Mouse (Mus musculus) heart, postnatal 36 days (tissue): ENCODE results near the gene Clcn6. TPM values are rescaled to one million over a fixed set of nuclear protein-coding genes. Genes with fewer than 3 reads are reported as not detected.

ENCODE experiments used
- total RNA-seq, 2 experiments: library from RNA; stranded (reverse); gene quantifications; 2 replicates each; pipeline ENCODE4 v1.2.3; 2021

The Clcn6 gene
- total RNA-seq, 2 experiments from 2014 or later = 8.0 to 9.3 TPM

Other genes starting within 250 kb of the Clcn6 start
- gene Zfp984, start 229.0 kb downstream of the Clcn6 start, total RNA-seq = 1 to 10 TPM; 2.4 to 2.7 TPM
- gene Zfp933, start 190.5 kb downstream of the Clcn6 start, total RNA-seq = 10 to 100 TPM; 10.5 to 13.3 TPM
- gene Miip, start 170.0 kb downstream of the Clcn6 start, total RNA-seq = 1 to 10 TPM; 7.6 to 8.6 TPM
- gene Fv1, start 169.8 kb downstream of the Clcn6 start, total RNA-seq = 10 to 100 TPM; 16.1 to 18.3 TPM
- gene Mfn2, start 134.1 kb downstream of the Clcn6 start, total RNA-seq = 100 to 1,000 TPM; 670 to 699 TPM
- 10 to 100 TPM; 71.3 to 89.9 TPM for gene Plod1, start 102.1 kb downstream of the Clcn6 start, total RNA-seq
- 10 to 100 TPM; 37.2 to 41.2 TPM for gene 2510039O18Rik, start 97.9 kb downstream of the Clcn6 start, total RNA-seq
- gene Nppb, start 53.0 kb downstream of the Clcn6 start, total RNA-seq = 100 to 1,000 TPM in 1 of 2 experiments, 10 to 100 TPM in 1; 93.0 to 227 TPM
- gene Nppa, start 38.1 kb downstream of the Clcn6 start, total RNA-seq = 1,000 to 10,000 TPM; 1,742 to 1,804 TPM
- 10 to 100 TPM in 1 of 2 experiments, 1 to 10 TPM in 1; 9.2 to 13.1 TPM for gene Mthfr, start 256 bp upstream of the Clcn6 start, total RNA-seq
- 10 to 100 TPM; 45.1 to 49.3 TPM for gene Agtrap, start 49.2 kb upstream of the Clcn6 start, total RNA-seq
- 10 to 100 TPM; 10.6 to 11.9 TPM for gene Mad2l2, start 91.6 kb upstream of the Clcn6 start, total RNA-seq
- under 1 TPM; 0.05 to 0.11 TPM for gene Draxin, start 91.9 kb upstream of the Clcn6 start, total RNA-seq
- gene Fbxo6, start 113.3 kb upstream of the Clcn6 start, total RNA-seq = 10 to 100 TPM; 38.9 to 40.3 TPM
- gene Fbxo44, start 121.7 kb upstream of the Clcn6 start, total RNA-seq = 10 to 100 TPM; 18.2 to 18.8 TPM
- gene Fbxo2, start 121.8 kb upstream of the Clcn6 start, total RNA-seq = under 1 TPM in 1 of 2 experiments, not detected in 1; 0.19 TPM
- not detected for gene Disp3, start 249.1 kb upstream of the Clcn6 start, total RNA-seq